Mouse (Mus musculus) mesoderm, embryonic 11.5 days (tissue): ENCODE measurements around the gene Shisa8.

ENCODE experiments used
- DNase-seq: peaks from one replicate; pipeline ENCODE4 v3.0.0-alpha.2; 2012; ENCODE audit warnings: low read depth, low spot score

The Shisa8 gene

DNA sequence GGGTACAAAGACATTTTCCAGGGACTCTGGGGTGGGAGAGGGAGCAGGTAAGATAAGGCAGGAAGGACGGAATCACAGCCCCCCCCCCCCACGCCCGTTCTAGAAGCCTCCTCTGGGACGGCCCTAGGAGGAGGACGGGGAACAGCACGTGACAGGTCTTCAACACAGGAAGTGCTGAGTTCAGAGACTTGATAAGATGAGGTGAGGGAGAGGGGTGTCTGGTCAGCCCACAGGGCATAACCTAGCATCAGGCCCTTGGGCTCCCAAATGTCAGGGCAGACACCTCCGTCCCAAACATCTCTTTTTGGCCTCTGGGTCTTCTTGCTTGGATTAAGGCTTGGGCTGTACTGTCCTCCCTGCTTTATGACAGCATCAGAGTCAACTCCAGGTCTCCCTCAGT is 10.6 kb upstream of the Shisa8 start:
- DNase-seq, result no peak

DNA sequence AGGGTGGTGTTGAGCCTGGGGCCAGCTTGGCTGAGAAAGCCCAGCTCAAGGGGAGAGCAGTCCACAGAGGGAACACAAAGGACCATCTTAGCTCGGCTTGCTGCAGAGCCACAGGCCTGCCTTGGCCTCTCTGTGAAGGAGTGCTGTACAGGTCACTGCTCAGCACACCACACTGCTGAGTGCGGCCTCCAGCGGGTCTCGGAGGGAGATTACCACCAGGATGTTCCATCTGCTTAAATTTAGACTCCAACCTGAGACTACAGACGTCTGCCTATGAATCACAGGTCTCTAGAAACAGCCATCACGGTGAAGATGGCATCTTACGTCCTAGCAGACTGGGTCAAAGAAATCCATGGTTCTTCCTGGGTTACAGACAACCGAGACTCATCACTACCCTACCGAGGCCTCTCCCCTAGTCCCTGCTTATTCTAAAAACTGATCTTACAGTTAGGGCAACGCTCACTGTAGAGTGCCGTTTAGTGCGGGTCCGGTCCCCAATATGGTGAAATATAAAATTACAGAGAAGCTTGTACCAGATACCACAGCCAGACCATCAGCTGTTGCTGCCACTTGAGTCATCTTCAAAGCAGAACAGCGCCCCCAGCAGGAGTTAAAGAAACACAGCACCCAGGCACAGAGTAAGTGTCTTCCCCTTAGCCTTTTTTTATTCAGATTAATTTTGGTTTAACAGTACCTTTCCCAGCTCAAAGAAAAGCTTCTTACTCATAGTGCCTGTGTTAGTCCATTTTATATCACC is 8.7 kb upstream of the Shisa8 start:
- DNase-seq, result no peak

GRCm38 (mm10) chr15:82220003-82220675 is 7.5 kb upstream of the Shisa8 start:
- no peak for DNase-seq

GRCm38 (mm10) chr15:82218778-82219666 is 6.4 kb upstream of the Shisa8 start:
- DNase-seq, result no peak

DNA sequence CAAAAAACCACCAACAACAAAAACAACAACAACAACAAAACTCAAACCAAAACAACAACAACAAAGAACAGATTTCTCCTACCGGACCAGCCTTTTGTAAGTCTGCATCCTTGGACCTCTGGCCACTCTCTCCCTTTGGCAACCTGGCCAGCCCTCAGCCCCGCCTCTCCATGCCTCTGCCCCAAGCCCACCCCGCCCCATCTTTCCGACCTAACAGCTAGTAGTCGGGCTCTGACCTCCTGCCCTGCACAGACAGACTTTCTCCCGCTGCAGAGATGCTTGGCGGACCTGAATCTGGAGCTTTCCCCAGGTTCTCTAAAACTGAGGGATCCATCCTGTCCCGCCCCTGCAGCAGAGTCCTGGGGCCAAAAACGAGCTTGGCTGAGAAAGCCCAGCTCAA is 5.4 kb upstream of the Shisa8 start:
- DNase-seq, result no peak

DNA sequence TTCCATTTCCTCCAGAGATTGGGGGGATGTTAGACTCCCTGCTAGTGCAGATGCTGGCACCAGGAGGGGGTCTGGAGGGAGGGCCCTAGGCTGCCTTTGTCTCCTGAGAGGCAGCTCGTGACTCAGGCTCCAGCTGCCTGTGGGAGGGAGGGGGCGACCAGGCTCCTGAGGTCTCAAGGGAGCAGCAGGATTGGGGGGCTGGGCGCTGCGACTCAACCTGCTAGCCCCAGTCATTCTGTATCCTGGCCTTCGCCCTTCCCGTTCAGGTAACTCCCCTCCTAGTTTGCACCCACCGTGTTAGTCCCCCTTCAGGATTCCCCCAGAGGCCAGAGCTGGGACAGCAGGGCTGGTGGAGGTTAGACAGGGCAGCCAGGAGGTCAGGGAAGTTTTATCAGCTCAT is 4.4 kb upstream of the Shisa8 start:
- DNase-seq, result no peak

GRCm38 (mm10) chr15:82216142-82216827 is 3.7 kb upstream of the Shisa8 start:
- DNase-seq, result no peak

GRCm38 (mm10) chr15:82215332-82216046 is 2.9 kb upstream of the Shisa8 start:
- no peak for DNase-seq

DNA sequence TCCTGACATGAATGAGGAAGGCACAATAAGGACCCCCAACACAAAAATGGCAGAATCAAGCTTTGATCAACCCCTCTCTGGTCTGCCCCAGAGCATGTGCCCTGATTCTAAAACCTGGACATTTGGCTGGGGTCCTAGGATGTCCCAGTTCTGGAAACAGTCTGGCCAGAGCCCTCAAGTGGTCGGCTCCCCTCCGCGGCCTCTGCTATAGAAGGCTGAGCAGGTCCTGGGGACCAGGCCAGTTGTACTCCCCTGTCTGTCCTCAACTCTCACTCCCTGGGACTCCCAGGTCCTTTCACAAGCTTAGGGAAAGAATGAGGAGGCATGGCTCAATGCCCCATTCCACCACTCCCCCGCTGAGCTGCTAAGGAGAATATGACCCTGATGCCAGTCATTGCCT is 607 bp upstream of the Shisa8 start:
- no peak for DNase-seq

GRCm38 (mm10) chr15:82211911-82212751 is 484 bp downstream of the Shisa8 start:
- DNase-seq, result no peak

DNA sequence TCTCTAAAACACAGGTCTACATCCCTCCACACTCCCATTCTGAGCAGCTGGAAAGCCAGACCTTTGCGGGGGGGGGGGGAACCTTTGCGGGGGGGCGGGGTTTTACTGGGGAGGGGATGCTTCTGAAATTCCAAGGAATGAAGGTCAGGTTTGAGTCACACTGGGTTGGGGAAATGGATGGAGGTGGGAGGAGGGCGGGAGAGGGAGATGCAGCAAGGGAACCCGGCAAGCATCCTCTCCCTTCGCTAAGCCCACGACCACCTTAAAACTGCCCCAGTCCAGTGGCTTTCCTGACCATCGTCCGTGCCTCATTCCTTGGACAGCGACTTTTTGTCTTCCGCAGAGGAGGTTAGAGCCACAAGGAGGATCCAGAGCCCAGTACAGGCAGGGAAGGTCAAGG is 1.3 kb downstream of the Shisa8 start:
- no peak for DNase-seq

GRCm38 (mm10) chr15:82210801-82211200 is 1.8 kb downstream of the Shisa8 start:
- DNase-seq, result no peak

DNA sequence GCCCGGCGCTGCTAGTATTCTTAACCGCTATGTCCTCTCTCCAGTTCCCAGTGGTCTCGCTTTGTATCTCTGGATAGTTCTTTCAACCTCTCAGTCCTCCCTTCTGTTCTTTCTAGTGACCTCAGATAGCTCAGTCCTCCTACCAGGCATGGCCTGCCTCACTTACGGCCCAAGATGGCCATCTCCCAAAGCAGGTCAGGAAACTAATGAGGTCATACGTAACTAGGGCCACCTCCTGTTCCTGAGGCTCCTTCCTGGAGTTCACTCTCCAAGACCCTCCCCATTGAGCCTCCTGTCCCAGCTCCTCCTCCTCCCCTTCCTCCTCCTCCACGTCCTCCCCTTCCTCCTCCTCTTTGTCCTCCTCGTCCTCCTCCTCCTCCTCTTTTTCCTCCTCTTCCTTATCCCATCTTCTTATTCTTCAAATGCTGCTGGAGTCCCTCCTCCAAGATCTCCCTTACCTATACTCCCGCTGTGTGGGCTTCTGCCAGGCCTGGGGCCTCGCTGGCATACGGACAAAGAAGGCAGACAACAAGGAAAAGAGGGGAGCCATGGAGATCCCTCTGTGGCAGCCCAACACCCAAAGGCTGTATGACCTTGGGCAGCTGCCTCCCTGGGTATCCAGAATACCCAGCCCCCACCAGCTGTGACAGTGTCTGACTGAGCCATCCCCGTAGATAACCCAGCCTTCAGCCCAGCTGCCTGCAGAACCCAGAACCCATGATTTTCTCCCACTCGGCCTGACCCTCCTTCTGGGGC is 3.1 kb downstream of the Shisa8 start:
- DNase-seq, result no peak

DNA sequence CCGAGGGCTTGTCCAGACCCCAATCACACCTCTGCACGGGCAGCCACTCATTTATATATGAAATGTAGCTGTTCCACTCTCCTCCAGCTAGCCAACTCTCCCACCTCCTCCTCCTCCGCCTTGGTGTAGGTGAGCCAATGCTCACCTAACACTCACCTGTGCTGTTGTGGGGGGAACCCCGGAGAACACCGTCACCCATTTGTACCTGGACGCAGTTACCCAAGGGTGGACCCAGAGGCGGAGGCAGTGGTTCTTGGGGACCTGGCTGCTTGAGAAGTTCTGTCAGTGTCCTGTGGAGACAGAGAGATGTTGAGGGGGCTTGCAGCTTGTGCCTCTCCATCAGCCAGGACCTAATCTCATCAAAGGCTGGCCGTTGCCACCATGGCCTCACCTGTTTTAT is 4.3 kb downstream of the Shisa8 start:
- no peak for DNase-seq

- DNase-seq, result no peak
Measured at GRCm38 (mm10) chr15:82207504-82208219, 5.0 kb downstream of the Shisa8 start.

DNA sequence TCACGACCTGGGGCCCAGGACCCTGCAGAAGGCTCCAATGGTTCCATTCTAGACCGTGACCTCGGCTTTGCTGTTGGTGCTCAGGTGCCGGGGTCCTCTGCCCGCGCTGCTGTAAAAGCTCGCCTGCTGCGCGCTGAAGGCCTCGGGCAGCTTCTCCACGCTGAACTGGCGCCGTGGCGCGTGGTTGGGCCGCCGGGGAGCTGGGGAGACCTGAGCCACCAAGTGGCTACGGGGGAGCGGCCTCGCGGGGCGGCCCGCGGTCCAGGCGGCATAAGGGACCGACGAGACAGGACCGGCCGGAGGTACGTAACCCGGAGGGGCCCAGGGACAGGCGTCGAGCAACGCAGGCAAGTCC is 5.5 kb downstream of the Shisa8 start:
- no peak for DNase-seq

GRCm38 (mm10) chr15:82206365-82207104 is 6.1 kb downstream of the Shisa8 start:
- no peak for DNase-seq

GRCm38 (mm10) chr15:82204680-82205371 is 7.8 kb downstream of the Shisa8 start:
- DNase-seq, result no peak
